Mouse (Mus musculus) liver, embryonic 14.5 days (tissue): ENCODE measurements around the gene Cdr2.
"Not testable (repeated sequence)": the region's sequence is repeated elsewhere in the genome, so short reads cannot be mapped to it uniquely, and the experiment has no call there.

Experiments
- CTCF ChIP-seq: IDR thresholded peaks from 2 replicates; pipeline ENCODE4 v1.5.1; 2016; ENCODE audit warnings: antibody characterized with exemption, low read depth, control low read depth
- EP300 ChIP-seq: IDR thresholded peaks from 2 replicates; pipeline ENCODE4 v1.6.1; 2016; ENCODE audit warnings: antibody characterized with exemption, low read depth

DNA sequence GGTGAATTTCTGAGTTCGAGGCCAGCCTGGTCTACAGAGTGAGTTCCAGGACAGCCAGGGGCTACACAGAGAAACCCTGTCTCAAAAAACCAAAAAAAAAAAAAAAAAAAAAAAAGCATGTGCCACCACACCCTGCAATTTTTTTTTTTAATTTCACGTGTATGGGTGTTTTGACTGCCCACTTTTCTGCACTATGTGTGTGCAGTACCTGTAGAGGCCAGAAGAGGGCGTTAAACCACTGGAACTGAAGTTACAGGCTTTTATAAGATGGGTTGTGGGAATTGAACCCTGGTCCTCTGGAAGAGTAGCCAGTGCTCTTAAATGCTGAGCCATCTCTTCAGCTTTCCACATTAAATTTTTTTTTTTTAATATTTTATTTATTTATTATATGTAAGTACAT is 71.9 kb downstream of the Cdr2 start:
- TF ChIP-seq CTCF: peak; percentile 36; the same call in 1 of the 2 replicates
- not testable (repeated sequence) for TF ChIP-seq EP300
